Mouse (Mus musculus) midbrain, postnatal 0 days (tissue): ENCODE data around the gene Kcnj10. TPM values are rescaled to one million over a fixed set of nuclear protein-coding genes. Genes with fewer than 3 reads are reported as not detected.
A peak's percentile ranks its signal among the peaks of the same experiment; 100 is the strongest.

ENCODE experiments used
- ATAC-seq: fragments of 200-750 bp; cut with Nextera tagmentation; 2 replicates; pipeline ENCODE4 v1.8.0; 2017; ENCODE audit warnings: moderate number of reproducible peaks, mild to moderate bottlenecking, moderate TSS enrichment, moderate library complexity; ENCODE audit not compliant: low FRiP score
- DNase-seq: peaks from one replicate; pipeline ENCODE4 v3.0.0-alpha.2; 2015; ENCODE audit warnings: low spot score
- H3K27ac ChIP-seq: fragments of 300-500 bp; sonication (generic); 2 replicates; pipeline ENCODE4 v1.5.1; 2014; ENCODE audit warnings: low read depth, mild to moderate bottlenecking, low read length, mixed read lengths
- H3K27me3 ChIP-seq: fragments of 300-500 bp; sonication (generic); 2 replicates; pipeline ENCODE4 v1.6.1; 2014; ENCODE audit warnings: low read length, control low read depth, mixed read lengths; ENCODE audit not compliant: insufficient read depth
- H3K36me3 ChIP-seq: fragments of 300-500 bp; sonication (generic); 2 replicates; pipeline ENCODE4 v1.6.1; 2014; ENCODE audit warnings: low read length, control low read depth, mixed read lengths; ENCODE audit not compliant: insufficient read depth
- H3K4me1 ChIP-seq: fragments of 300-500 bp; sonication (generic); 2 replicates; pipeline ENCODE4 v1.6.1; 2014; ENCODE audit warnings: mild to moderate bottlenecking, control low read depth, antibody characterized with exemption, low read length, mixed read lengths; ENCODE audit not compliant: insufficient read depth
- H3K4me2 ChIP-seq: fragments of 300-500 bp; sonication (generic); 2 replicates; pipeline ENCODE4 v1.6.1; 2014; ENCODE audit warnings: low read depth, mild to moderate bottlenecking, low read length, mixed read lengths; ENCODE audit not compliant: poor library complexity, severe bottlenecking
- H3K4me3 ChIP-seq: fragments of 300-500 bp; sonication (generic); 2 replicates; pipeline ENCODE4 v1.5.1; 2014; ENCODE audit warnings: low read depth, mild to moderate bottlenecking, low read length, moderate library complexity
- H3K9ac ChIP-seq: fragments of 300-500 bp; sonication (generic); replicated peaks from 2 replicates; pipeline ENCODE4 v1.6.1; 2014; ENCODE audit warnings: mild to moderate bottlenecking, low read length, moderate library complexity, mixed read lengths; ENCODE audit not compliant: poor library complexity, severe bottlenecking
- H3K9me3 ChIP-seq: fragments of 300-500 bp; sonication (generic); 2 replicates; pipeline ENCODE4 v1.6.1; 2016; ENCODE audit warnings: low read length, control low read depth
- CTCF ChIP-seq: IDR thresholded peaks from 2 replicates; pipeline ENCODE4 v1.5.1; 2016; ENCODE audit warnings: antibody characterized with exemption, mild to moderate bottlenecking
- WGBS: fragments of 180-500 bp; shearing (Covaris S2); extraction: QIAGEN DNeasy Blood & Tissue Kit; methylation state at CpG from one replicate; pipeline ENCODE4 v1.1.7; 2014; 5-methylcytosine and 5-hydroxymethylcytosine counted together
- polyA plus RNA-seq: library from polyadenylated mRNA; unstranded; fragments of >200 nt; fragmentation: Nextera tagmentation; extraction: Ambion mirVana; gene quantifications from 2 replicates; pipeline ENCODE4 v1.2.1, GENCODE M21; 2015
- total RNA-seq: library from RNA; depleted of rRNA; stranded (reverse); fragments of >200 nt; gene quantifications from 2 replicates; pipeline ENCODE4 v1.2.3, GENCODE M21; 2014

Kcnj10 gene
- total and polyA plus RNA-seq, 2 experiments from 2014 or later: 3.9 to 6.6 TPM

DNA sequence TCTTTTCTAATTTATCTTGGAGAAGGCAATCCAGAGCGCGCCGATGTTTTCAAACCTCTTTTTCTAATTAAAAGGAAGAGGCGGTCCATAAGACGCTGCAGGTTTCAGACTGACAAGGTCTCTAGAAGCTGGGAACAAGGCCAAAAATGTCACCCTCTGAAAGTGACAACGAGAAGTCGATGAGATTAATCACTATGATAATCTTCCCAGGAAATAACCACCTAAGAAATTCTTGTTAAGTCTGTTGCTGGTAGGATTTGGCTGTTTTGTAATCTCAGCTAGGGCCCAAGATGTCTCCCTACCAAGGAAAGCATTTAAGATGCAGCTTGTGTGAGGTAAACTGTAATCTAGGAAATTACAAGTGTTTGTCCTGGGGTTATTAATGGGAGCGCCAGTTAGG is 52.7 kb downstream of the Kcnj10 start:
- Histone ChIP-seq H3K4me2 (no peak overlapping the region), H3K9me3 (no peaks in the 10 kb centered on the region), H3K4me1 (0 out of 2 replicates have a peak, but pooled peaks cover 8% of the 10 kb centered on the region), H3K36me3 (no peaks in the 10 kb centered on the region), H3K27ac (no peak overlapping the region), H3K27me3 (no peaks in the 10 kb centered on the region), H3K9ac (no peak overlapping the region), H3K4me3 (no peak overlapping the region)
- DNase-seq: peak; percentile 36
- no peak for TF ChIP-seq CTCF
- WGBS: 58% methylated on average over 8 of the region's 8 CpGs
- no peak for ATAC-seq

DNA sequence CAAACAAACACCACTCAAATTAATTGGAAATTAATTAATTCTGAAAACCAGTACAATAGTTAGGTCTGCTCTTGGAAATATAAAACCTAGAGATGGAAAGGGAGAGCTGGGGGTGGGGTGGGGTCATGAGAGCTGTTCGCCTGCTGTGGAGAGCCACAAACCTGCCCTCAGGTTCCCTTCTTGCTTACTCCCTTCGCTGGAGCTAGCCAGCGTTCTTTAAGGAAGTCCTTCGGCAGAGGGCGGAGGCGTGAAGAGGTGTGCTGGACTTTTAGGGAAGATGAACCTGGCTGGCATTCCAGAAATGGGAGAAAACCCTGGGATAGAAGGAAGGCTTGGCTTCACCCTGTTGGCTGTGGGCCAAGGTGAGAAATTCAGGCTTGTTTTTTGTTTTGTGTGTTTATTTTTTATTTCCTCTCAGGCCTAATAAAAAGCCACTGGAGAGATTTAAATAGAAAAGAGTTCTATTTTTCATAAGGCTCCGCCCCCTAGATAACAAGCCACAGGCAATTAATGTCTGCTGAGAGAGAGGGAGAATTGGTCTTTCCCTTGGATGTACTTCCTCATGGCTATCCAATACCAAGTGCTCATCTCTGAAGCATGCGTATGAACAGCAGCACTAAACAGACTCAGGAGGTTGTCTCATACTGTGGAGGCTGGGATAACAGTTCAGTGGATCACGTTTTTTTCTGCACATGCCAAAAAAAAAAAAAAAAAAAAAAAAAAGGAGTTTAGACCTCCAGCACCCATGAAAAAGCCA is 56.2 kb downstream of the Kcnj10 start:
- H3K27me3 ChIP-seq: no peaks in the 10 kb centered on the region
- no peak for TF ChIP-seq CTCF
- no peak for ATAC-seq
- 0 out of 2 replicates have a peak, but pooled peaks cover 1% of the 10 kb centered on the region for H3K4me1 ChIP-seq
- no peaks in the 10 kb centered on the region for H3K9me3 ChIP-seq
- no peak overlapping the region for H3K4me3 ChIP-seq
- DNase-seq: no peak
- H3K36me3 ChIP-seq: no peaks in the 10 kb centered on the region
- no peak overlapping the region for H3K4me2 ChIP-seq
- H3K9ac ChIP-seq: no peak overlapping the region
- WGBS: 67% methylated on average over 9 of the region's 9 CpGs
- H3K27ac ChIP-seq: no peak overlapping the region

- ATAC-seq (no peak), DNase-seq (peak; percentile 16)
- Histone ChIP-seq H3K9ac (no peak overlapping the region), H3K36me3 (no peaks in the 10 kb centered on the region), H3K4me1 (no peaks in the 10 kb centered on the region), H3K9me3 (no peaks in the 10 kb centered on the region), H3K4me3 (no peak overlapping the region), H3K27me3 (no peaks in the 10 kb centered on the region), H3K4me2 (no peak overlapping the region), H3K27ac (no peak overlapping the region)
- WGBS: 47% methylated on average over 16 of the region's 16 CpGs
- no peak for TF ChIP-seq CTCF
Measured at GRCm38 (mm10) chr1:172406077-172406706, 65.2 kb downstream of the Kcnj10 start.

DNA sequence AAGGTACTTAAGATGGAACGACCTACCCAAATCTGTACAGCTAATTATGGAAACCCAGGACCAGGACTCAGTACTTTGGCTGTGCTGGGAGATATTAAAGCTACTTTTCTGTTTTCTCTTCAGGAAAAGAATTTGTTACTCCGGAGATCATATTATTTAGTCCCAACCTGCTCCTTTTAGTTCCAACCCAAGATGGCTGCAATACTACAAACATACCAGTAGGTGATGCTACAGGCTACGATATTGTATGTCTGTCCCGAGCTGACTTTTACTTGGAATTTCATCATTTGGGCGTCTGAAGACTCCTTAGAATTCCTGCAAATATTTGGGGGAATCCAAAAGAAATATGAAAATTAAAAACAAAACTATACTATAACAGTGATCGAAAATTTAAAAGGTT is 68.0 kb downstream of the Kcnj10 start:
- peak; percentile 57; the same call in 1 of the 2 replicates for ATAC-seq

GRCm38 (mm10) chr1:172409431-172409830 is 68.4 kb downstream of the Kcnj10 start:
- TF ChIP-seq CTCF: no peak
- 10% methylated on average over 5 of the region's 5 CpGs for WGBS
- Histone ChIP-seq H3K9ac (no peak overlapping the region), H3K4me2 (no peak overlapping the region), H3K27ac (no peak overlapping the region), H3K36me3 (no peaks in the 10 kb centered on the region), H3K4me3 (no peak overlapping the region), H3K4me1 (no peaks in the 10 kb centered on the region), H3K27me3 (no peaks in the 10 kb centered on the region), H3K9me3 (no peaks in the 10 kb centered on the region)
- DNase-seq (no peak), ATAC-seq (no peak)

More for the DNA sequence above, 68.0 kb downstream of the Kcnj10 start:
- H3K4me3 ChIP-seq: no peak overlapping the region
- no peaks in the 10 kb centered on the region for H3K4me1 ChIP-seq
- 8% methylated on average over 6 of the region's 6 CpGs for WGBS
- H3K27me3 ChIP-seq: no peaks in the 10 kb centered on the region
- peak; percentile 74 for DNase-seq
- no peak overlapping the region for H3K9ac ChIP-seq
- no peak overlapping the region for H3K27ac ChIP-seq
- H3K36me3 ChIP-seq: no peaks in the 10 kb centered on the region
- peak; percentile 94 for TF ChIP-seq CTCF
- no peak overlapping the region for H3K4me2 ChIP-seq
- no peaks in the 10 kb centered on the region for H3K9me3 ChIP-seq

DNA sequence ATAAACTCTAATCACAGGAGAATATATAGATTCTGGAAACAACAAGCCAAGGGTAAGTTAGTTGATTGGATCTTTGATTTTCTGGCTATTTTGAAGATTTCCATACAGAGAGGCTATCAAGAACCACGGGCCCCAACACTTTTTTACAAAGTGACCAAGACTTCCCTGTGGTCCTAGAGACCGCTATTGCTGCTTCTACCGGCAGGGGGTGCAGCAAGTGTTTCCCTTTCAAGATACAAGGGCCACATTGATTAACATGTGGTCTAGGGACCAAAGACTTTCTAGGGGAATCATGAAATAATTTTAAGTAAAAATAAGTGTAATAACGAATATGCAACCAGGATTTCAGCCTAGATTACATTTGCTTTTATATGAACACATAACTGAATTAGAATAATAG is 69.8 kb downstream of the Kcnj10 start:
- no peak overlapping the region for H3K27ac ChIP-seq
- no peak overlapping the region for H3K4me3 ChIP-seq
- ATAC-seq: no peak
- no peaks in the 10 kb centered on the region for H3K4me1 ChIP-seq
- peak; percentile 46 for DNase-seq
- H3K4me2 ChIP-seq: no peak overlapping the region
- H3K9ac ChIP-seq: no peak overlapping the region
- no peaks in the 10 kb centered on the region for H3K9me3 ChIP-seq
- H3K27me3 ChIP-seq: no peaks in the 10 kb centered on the region
- 8% methylated on average over 4 of the region's 4 CpGs for WGBS
- TF ChIP-seq CTCF: peak; percentile 77
- no peaks in the 10 kb centered on the region for H3K36me3 ChIP-seq
